Mouse (Mus musculus) G1E-ER4 (cell line): ENCODE data around the gene Thra. TPM values are rescaled to one million over a fixed set of nuclear protein-coding genes. Genes with fewer than 3 reads are reported as not detected.

ENCODE experiments used
- GATA1 ChIP-seq: IDR thresholded peaks from one replicate; pipeline ENCODE4 v1.8.0; 2012; ENCODE audit warnings: low read length, inconsistent platforms
- polyA plus RNA-seq: library from polyadenylated mRNA; stranded (reverse); fragments of >175 nt; gene quantifications from 2 replicates; pipeline ENCODE4 v1.2.3, GENCODE M21; 2012

Gene Thra
- polyA plus RNA-seq, 1 experiment = 40.6 TPM

DNA sequence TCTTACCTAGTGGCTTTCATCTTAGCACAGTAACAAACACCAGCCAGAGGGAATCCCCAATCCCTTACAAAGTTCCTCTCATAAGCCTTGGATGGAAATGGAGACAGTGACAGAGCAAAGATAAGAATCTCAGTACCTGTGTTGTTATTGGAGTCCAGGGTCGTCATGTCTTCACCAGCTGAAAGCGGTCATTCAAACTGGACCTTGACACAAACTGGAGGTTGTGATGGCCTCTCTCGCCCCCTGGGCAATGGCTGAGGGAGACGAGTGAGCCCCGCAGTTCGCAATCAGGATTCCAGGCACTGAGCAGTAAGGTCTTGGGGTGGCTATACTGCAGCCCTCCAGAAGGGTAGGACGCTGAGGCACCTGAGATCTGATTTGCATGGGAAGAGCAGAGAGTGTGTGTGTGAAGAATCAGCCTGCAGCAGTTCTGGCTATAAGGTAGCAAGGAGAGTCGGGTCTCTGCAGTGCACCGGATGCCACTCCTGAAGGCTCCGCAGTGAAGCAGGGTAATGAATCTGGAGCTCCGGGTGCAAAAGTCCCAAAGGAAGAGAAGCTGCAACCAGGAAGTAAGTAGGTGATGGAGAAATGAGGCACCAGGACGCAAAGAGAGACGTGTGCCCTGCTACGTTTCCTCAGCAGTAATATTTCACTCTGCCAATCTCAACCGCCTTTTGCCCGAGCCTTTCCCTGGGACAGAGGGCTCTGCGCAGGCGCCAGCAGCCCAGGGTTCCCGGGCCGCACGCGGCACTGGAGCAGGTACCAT lies 34.3 kb downstream of the Thra start, which contains the start of gene Nr1d1:
Gene Nr1d1, minus strand, starts transcription at position 752 of the 766 bp plus-strand sequence.
- TF ChIP-seq GATA1 = no peak

DNA sequence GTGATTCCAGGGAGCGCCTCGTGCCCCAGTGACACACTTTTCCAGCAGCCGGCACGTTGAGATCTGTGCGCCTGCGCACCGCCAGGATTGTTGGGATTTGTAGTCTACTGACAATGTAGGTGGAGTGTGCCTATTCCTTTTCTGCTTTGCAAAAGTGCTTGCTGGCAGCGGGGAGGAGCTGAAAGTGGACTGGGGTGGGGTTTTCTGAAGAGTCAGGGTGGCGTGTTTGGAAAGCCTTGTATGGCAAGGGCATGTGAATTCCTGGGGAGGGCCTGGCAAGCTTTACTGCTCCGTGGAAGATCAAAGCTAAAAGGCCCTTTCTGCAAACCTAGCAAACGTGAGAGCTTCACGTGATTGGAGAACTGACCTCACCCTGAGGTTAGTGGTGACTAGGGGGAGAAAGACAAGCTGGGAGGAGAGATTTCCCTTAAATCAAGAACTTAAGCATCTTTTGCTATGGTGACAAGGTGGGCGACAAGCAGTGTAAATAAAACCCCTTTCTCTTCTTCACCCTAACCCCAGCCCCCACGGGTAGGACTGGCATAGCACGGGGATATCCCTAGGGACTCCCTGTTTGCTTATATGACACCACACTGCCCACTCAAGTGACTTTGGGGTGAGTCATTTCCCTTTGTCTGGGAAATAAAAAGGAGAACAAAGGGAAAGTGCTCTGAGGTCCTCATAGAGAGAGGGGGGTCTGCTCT lies 35.1 kb downstream of the Thra start:
- TF ChIP-seq GATA1 = no peak

DNA sequence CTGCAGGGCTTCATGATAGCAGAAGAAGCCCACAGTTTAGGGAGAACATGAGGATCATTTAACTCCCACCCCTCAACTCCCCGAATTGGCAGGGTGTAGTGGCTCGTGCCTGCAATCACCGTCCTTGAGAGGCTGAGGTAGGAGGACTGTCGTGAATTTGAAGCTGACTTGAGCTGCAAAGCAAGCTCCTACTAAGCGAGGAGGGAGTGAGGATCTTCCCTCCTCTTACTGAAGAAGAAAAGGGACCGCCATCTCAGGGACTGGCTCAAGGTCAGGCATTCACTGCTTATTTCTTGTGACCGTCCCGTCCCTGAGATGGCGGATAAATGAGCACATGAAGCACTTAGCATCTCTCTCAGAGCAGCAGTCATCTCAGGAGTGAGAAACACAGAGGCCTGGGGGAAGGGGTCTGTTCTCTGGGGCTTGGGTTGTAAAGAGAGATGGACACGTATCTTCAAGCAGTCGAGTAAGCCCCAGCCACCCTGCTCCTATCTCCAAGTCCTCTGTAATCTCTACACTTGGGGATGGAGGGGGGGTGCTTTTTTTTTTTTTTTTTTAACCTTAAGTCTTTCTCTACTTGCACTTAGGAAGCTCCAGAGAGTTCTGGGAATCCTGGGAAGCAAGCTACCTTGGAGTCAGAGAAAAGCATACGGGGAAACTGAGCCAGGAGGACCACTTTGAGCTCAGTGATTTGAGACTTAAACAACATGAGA lies 35.8 kb downstream of the Thra start:
- no peak for TF ChIP-seq GATA1

DNA sequence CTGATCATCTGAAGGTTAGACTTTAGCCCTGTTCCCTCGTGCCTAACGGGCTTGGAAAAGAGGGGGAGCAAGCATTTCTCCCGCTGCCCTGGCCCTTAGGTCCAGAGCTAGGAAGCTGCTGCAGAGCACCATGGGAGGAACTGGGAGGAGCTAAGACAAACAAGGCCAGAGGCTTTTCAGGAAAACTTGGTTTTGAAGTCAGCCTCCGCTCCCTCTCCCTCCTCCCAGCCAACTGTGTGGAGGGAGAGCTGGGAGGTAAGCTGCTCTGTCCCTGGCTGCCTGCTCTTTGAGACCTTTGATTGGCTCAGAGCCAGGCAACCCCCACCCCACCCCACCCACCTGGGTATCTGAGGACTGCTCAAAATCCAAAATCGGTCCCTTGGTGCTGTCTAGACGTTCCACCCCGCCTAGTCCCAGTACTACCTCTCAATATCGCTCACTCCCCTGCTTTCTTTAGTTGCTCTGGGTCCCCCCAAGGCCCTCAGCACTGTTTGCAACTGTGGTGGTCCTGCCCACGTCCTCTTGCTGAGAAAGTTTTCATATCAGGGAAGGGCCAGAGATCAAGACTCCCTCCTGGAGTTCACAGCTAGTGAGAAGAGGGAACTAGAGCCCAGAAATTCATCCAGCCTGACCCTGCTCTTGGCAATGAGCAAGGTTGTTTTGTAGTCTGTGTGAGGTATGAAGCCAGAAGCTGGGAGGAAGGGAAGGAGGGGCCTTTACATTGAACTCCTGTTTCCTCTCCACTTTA lies 36.6 kb downstream of the Thra start:
- TF ChIP-seq GATA1 = no peak

DNA sequence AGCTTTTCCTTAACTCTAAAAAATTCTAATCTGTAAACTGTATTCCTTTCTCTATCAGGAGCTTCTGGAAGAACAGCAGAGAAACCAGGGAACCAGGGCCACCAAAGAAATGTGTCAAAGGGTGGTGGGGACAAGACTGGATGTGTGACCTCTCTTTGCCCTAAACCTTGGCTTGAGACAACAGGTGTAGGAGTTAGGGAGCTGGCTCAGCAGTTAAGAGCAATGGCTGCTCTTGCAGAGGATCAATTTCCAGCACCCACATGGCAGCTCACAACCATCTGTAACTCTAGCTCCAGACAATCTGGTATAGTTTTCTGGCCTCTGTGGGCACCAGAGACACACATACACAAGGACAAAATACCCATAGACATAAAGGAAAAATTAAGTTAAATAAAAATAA lies 37.5 kb downstream of the Thra start:
- TF ChIP-seq GATA1 = no peak

DNA sequence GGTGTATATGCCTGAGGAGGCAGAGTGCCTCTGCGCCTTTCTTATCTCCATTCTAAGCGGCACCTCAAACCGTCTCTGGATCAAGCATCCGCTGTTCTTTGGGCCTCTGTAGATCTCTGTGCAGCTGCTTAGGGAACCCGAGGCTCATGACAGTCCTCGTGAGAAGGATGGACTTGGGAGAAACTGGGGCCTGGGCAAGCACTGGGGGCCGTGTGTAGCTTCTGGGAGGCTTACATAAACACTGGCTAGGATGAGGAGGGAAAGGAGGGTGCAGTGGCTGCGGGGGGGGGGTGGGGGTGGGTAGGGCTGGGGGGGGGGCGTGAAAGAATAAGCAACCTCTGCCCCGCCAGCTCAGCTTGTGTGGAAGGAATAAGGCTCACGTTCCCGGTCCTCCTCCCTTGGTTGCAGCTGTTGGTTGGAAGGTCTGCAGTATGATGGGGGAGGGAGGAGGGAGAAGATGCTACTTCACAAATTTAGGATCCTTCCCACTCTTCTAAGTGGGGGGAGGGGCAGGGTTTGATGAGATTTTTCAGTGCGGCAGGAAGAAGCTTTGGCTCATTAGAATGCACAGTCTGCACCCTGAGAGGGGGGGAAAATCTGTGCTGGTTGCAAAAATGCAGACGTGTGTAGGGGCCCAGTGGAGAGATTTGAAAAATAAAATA lies 41.5 kb downstream of the Thra start:
- no peak for TF ChIP-seq GATA1

DNA sequence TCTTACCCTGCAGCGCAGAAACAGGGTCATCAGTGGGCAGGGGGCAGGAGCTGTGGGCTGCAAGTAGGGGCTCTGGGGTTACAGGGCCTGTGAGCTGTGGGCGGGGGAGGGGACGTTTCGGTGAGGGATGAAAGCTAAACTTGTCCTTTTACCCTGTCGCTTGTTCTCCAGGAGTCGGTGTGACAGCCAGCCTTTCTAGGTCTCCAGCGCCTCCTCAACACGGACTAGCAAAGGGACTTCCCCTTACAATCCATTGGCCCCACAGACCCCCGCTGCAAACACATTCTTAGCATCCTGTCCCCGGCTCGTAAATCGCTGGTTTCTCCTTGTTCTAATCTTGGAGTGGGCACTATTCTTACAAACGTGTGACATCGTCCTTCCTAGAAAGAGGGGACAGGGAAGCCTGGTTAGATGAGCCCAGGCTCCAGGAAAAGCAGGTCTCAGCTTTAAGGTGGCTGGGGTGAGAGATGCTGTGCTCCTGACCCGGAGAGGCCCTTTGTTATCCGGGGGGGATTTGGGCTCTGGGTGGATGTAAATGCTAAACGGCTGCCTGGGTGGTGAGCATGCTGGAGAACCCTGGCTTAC lies 42.3 kb downstream of the Thra start:
- no peak for TF ChIP-seq GATA1

DNA sequence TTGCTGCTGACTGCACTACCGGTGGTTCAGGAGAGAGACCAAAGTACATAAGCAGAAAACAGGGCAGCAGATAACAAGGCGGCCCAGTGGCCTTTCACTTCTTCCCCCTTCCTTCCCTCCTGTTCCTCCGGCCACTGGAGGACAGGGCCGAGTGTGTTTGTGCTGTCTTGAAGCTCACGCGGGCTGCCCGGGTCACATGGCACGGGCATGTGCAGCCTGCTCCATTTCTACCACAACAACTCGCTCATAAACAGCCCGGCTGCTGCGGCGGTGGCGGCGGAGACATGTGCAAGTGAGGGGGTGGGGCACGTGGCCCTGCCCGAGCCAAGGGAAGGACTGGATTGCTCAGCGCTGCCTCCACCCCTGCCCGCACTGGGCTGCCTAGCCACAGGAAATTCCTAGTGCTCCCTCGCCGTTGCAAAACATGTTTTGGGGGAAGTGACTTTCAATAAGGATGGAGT lies 42.8 kb downstream of the Thra start:
- TF ChIP-seq GATA1 = no peak

DNA sequence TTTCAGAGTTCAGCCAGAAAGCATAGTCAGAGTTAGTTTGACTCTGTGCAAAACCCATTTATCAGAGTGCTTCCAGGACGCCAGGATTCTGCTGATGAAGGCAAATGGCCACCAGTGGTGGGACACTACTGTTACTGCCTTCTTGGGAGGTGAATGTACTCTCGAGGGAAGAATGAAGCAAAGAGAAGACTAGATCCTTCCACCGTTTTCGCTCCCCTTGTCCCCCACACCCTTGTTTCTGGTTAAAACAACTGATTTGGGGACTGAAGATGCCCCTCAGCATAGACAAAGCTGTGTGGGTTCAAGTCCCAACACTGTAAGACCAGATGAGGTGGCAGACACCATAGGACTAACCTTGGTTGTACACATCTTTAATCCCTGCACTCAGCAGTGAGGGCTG lies 43.7 kb downstream of the Thra start:
- no peak for TF ChIP-seq GATA1

DNA sequence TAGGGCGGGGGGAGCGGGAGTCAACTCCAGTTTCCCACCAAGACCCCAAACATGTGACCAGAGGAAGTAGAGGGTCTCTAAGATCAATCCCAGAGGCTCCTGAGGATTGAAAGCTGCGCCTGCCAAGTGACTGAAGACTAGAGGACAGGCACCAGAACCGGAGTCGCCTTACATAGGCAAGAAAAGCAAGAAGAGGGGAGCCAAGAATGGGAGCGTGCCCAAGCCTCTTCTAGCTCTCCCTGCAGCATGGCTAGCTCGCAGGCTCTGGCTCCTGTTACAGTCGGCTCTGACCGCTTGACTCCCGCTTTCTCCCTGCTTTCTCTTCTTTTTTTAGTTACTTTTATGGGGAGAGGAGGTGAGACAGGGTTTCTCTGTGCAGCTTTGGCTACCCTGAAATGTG lies 44.8 kb downstream of the Thra start:
- no peak for TF ChIP-seq GATA1

DNA sequence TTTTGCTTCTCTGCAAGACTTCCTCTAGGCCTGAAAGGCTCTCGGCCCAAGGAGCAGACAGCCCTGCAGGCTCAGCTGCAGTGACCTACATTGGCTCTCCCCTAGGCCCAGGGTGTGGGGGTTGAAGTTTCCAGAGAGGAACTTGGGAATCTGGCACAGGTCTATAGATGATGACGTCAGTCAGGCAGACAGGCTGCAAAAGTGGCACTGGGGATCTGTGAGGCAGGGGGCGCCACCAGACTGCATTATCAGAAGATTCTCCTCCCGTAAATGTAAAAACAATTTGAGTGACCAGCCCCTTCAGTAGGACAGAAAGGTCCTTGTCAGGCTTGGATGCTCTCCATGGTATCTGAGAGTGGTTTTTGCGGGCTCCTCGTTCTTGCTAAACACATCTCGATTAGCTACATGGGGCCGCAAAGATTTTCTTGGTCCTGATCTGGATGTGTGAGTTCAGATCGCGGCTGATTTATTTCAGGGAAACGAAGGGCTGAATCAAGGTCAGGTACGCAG lies 45.4 kb downstream of the Thra start:
- no peak for TF ChIP-seq GATA1

DNA sequence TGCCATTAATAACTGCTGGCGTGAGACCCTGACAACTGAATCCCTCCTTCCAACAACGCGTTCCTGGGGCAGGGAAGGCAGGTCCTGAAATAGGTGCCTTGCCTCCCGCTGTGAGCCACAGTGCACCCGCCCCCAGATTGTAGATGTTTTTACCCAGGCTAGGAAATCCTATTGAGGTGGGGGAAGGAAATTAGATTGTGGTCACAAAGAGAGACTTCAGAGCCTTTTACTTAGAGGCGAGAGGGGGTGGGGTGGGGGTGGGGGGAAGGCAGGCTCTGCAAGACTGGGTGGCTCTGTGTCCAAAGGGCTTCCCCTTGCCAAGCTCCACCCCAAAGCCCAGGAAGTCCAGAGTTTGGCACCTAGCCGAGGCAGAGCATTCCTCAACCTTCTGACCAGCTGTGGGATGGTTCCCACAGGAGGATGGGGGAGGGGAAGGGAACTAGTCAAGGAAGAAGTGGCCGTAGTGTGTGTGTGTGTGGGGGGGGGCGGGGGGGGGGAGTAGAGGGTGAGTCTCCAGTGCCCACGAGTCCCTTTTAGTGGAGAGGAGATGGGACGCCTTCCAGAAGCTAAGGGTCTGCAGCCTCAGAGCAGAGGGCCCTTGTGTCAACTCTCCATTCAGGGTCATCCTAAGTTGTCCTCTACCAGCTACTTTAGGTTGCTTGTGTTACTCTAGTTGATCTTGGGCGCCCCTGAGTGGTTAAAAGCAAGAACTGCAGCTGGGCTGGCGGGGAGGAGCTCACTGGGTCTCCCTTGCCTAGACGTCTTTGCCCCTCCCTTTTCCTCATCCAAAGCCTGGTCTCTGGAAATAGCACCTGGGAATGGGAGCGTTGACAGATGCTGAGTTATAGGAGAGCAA lies 46.1 kb downstream of the Thra start:
- TF ChIP-seq GATA1 = no peak

DNA sequence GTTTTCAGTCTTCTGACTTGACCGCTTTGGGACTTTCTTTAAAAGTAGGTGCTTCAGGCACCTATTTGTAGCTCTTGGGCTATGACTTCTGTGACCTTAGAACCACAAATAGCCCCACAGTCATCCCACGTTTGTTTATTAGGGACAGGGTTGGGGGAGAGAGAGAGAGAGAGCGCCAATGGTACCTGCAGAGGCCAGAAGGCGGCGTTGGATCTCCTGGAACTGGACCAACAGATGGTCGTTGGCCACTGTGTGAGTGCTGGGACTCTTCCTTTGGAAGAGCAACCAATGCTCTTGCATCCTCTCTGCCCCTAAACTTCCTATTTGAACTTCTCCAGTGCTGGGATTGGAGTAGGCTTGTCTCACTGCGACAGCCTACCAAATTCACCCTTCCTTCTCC lies 46.8 kb downstream of the Thra start:
- no peak for TF ChIP-seq GATA1
